Mouse (Mus musculus): ENCODE measurements at regions not wholly inside any gene's neighbourhood (a gene's known extent, or its start where the extent isn't known, plus 50 kb on each side); places are given as distances from the start of the nearest gene placed in this dataset.

DNA sequence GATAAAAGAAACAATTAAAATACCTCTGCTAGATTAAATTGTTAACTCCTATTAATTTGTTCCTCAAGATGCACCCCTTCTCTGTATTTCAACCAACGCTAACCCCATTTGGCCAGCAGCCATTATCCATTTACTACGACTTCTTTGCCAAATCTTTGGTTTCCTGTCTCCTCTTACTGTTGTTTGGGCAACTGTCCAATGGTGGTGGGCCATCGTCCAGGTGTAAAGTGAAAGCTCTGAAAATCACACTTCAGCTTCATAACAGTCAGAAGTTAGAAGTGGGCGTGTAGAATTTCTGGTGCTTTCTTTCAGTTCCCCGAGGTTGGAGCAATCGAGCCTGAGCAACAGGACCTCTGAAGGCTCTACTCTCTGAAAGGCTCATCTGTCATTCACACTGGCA, 66.8 kb upstream of the Zbtb20 start:
- peak; percentile 48 for DNase-seq (ENCODE audit: low read depth)
- no peak for TF ChIP-seq POLR2A (IDR thresholded peaks at IDR 0.05; ENCODE audit: borderline replicate concordance, extremely low read depth, insufficient read depth, insufficient read length, poor library complexity, severe bottlenecking)
- TF ChIP-seq CTCF (IDR thresholded peaks at IDR 0.05; ENCODE audit: borderline replicate concordance, extremely low read depth, insufficient read depth, insufficient read length) = no peak

DNA sequence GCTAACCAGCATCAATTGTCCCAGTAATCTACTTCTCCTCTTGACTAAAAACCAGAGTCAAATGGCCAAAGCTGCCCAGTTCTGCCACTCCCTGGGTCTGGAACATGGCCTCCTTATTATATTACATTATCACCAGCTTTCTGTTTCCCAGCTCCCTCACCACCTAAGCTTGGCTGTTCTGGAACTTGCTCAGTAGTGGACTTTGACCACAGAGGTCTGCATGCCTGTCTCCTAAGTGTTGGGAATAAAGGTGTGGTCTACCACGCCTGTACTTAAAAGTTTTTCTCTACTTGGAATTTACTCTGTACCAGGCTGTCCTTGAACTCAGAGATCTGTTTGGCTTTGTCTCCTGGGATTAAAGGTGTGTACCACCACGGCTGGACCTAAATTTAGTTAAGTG, 68.1 kb upstream of the Zbtb20 start:
- DNase-seq (ENCODE audit: low read depth) = no peak

DNA sequence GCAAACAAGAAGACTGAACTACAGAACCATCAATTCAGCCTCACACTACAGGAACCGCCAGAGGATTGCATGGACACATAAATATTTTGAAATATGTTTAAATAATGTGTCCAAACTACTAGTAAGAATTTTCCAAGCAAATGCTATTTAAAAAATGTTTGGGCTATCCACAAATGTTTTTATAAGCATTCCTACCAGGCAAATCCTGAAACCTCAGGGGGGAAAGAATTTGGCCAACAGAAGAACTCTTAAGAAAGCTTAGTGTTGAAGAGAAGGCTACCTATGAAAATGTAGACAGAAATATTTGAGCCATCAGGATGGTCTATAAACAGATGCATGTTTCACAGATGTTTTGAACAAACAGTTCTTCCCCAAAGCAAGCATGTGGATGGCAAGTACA, 72.1 kb upstream of the Zbtb20 start:
- no peak for DNase-seq (ENCODE audit: low read depth)
- TF ChIP-seq CTCF (IDR thresholded peaks at IDR 0.05; ENCODE audit: borderline replicate concordance, extremely low read depth, insufficient read depth, insufficient read length) = no peak

More for the DNA sequence above, 68.1 kb upstream of the Zbtb20 start:
- TF ChIP-seq CTCF (IDR thresholded peaks at IDR 0.05; ENCODE audit: borderline replicate concordance, extremely low read depth, insufficient read depth, insufficient read length) (no peak), POLR2A (IDR thresholded peaks at IDR 0.05; ENCODE audit: borderline replicate concordance, extremely low read depth, insufficient read depth, insufficient read length, poor library complexity, severe bottlenecking) (no peak)

DNA sequence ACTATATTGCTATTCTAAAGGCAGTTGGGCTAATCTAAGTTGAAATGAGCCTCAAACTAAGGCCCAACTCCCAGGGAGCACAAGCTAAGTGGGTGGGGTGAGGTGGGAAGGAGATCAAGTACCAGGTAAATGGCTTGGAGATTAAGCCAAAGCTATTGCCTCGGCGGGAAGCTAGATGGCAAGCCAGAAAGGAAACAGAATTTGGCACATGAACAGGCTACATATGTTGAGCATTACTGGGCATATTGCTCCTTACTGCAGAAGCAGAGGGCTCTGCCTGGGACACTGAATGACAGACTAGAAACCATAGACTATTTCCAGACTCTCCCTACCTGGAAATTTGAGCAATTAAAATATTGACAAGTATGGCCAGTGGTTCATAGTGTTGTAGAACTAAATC, 83.1 kb upstream of the Zbtb20 start:
- peak; percentile 55 for DNase-seq (ENCODE audit: low read depth)

DNA sequence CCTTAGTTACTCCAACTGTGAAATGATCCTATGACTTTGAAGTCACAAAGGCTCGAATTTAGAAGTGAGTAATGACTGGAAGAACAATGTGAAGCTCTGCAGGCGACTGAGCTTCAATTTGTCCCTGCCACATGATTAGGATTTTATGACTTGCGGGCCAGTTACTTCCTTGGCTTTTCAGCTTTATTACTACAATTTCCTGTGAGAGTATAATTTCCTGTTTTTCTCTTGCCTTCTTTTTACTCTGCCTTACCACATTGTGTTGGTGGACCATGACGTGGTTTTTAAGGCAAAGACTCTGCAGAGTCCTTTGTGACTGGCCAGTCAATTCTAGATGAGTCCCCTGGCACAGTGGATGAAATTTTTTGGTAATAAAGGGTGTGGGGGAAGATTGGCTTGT, 91.0 kb upstream of the Zbtb20 start:
- no peak for DNase-seq (ENCODE audit: low read depth)
- no peak for TF ChIP-seq POLR2A (IDR thresholded peaks at IDR 0.05; ENCODE audit: borderline replicate concordance, extremely low read depth, insufficient read depth, insufficient read length, poor library complexity, severe bottlenecking)
- no peak for TF ChIP-seq CTCF (IDR thresholded peaks at IDR 0.05; ENCODE audit: borderline replicate concordance, extremely low read depth, insufficient read depth, insufficient read length)

More for the DNA sequence above, 83.1 kb upstream of the Zbtb20 start:
- no peak for TF ChIP-seq CTCF (IDR thresholded peaks at IDR 0.05; ENCODE audit: borderline replicate concordance, extremely low read depth, insufficient read depth, insufficient read length)
- no peak for TF ChIP-seq POLR2A (IDR thresholded peaks at IDR 0.05; ENCODE audit: borderline replicate concordance, extremely low read depth, insufficient read depth, insufficient read length, poor library complexity, severe bottlenecking)

DNA sequence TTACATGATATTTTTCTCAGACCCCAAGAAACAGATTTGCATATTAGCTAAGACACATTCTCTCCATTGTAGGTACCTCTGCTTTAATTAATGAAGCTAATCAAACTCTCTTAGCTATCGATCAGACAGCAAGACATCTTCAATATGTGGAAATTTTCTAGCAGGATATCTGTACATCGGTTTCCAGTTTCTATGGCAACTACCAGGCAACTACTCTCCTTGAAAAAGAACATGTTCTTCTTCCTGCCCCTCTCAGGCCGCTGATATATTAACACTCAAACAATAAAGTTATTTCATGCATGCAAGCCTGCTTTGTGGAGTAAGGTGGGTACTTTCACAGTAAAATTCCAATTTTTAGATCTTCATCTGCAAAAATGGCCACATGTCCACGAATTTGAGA, 91.7 kb upstream of the Zbtb20 start:
- peak; percentile 56 for DNase-seq (ENCODE audit: low read depth)
- TF ChIP-seq CTCF (IDR thresholded peaks at IDR 0.05; ENCODE audit: borderline replicate concordance, extremely low read depth, insufficient read depth, insufficient read length) (no peak), POLR2A (IDR thresholded peaks at IDR 0.05; ENCODE audit: borderline replicate concordance, extremely low read depth, insufficient read depth, insufficient read length, poor library complexity, severe bottlenecking) (no peak)

DNA sequence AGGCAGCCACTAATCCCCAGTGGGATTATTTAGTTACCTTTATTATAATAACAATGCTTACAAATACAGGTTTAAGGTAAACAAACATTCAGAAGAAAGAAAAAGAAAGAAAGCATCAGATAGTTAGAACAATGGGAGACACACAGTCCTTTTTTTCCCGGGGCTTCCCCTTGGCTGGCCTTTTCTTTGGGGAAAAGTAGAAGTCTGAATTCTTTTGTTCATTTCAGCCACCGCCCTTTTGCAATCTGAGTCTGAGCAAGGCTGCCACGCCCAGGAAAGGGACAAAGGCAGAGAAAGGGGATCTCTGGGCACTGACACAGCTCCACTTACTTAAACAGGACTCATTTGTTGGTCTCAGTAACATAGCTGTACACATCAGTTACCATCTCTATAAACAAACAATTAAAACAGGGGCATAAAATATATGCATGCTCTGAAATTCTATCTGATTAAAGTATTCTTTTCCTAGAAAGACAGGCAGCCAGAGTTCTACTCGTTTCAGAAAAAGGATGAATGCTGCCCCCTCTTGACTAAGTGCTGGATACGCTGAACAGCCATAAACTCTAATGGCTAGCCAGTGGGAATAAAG, 93.5 kb upstream of the Zbtb20 start:
- no peak for TF ChIP-seq POLR2A (IDR thresholded peaks at IDR 0.05; ENCODE audit: borderline replicate concordance, extremely low read depth, insufficient read depth, insufficient read length, poor library complexity, severe bottlenecking)
- TF ChIP-seq CTCF (IDR thresholded peaks at IDR 0.05; ENCODE audit: borderline replicate concordance, extremely low read depth, insufficient read depth, insufficient read length) = peak; percentile 61; the same call in 1 of the 2 replicates
- DNase-seq (ENCODE audit: low read depth) = peak; percentile 92

DNA sequence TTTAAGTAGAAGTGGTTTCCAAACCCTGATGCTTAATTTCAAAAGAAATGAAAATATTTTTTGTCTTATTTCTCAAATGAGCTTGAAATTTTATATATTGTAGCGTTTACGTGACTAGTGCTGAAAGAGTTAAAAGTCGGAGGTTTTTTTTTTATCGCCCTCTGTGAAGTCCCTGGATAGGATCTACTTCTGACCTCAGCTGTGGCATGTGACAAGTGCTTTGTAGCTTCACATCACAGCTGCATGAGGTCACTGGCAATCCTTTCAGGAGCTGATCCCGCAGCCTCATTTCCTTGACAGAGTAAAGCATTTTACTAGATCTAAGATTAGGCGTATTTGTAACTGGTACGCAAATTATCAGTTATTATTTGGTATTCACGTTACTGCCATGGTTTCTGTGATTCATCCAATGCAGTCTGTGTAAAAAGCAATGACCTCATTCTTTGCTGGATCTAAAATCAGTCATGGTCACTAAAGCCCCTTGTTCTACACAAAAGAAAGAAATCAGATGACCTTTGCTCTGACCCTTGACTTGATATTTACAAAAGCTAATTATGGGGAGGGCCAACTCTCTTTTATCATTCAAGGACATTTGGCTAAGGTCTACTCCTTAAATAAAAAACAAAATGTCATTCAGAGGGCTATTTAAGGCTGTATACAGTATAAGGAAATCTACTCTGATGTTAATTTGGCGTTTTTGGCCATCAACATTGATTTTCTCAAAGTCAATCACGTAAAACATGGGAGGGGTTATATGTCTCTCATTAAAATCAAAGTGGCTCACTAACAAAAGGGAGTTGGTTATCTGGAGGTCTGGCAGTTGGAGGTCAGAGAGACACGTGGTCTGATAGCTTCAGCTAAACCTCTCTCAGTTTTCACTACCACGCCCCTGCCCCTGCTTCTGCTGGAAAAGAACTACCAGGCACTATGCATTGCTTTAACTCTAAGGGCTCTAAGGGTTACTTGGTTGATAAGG, 94.3 kb upstream of the Zbtb20 start:
- DNase-seq (ENCODE audit: low read depth) = peak; percentile 86
- no peak for TF ChIP-seq POLR2A (IDR thresholded peaks at IDR 0.05; ENCODE audit: borderline replicate concordance, extremely low read depth, insufficient read depth, insufficient read length, poor library complexity, severe bottlenecking)
- no peak for TF ChIP-seq CTCF (IDR thresholded peaks at IDR 0.05; ENCODE audit: borderline replicate concordance, extremely low read depth, insufficient read depth, insufficient read length)

DNA sequence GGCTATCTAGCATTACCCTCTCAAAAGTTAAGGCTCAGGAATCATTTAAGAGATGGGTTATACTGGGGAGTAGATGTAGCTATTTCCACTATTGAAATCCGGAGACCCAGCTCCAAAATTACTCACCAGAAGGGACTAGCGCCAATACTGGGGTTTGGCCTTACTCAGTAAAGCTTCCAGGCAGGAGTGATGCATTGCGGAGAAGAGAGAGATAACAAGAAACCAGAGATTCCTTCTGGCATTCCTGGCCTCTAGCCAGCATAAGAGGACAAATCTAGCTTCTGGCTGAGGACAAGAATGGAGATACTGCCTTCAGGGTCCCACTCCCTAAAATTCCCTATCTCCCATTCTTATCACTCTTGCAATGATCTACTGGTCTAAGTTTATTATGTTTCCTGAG, 95.7 kb upstream of the Zbtb20 start:
- no peak for DNase-seq (ENCODE audit: low read depth)
- TF ChIP-seq POLR2A (IDR thresholded peaks at IDR 0.05; ENCODE audit: borderline replicate concordance, extremely low read depth, insufficient read depth, insufficient read length, poor library complexity, severe bottlenecking) (no peak), CTCF (IDR thresholded peaks at IDR 0.05; ENCODE audit: borderline replicate concordance, extremely low read depth, insufficient read depth, insufficient read length) (no peak)

DNA sequence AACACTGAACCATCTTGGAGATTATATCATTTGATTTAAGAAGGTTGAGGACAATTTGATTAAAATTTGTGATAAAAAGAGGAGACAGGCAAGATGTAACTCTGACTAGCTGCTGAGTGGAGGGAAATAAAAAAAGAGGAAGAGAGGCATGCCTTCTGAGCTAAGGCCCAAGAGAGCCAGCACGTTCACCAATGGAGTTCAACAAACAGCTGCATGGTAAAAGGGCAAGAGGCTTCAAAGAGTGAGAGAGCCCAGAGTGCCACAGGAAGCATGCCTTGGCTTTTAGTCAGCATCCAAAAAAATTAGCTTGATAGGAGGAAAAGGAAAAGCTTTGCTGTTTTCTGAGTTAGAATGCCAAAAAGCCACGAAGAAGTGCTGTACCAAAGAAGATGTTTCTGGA, 103.0 kb upstream of the Zbtb20 start:
- DNase-seq (ENCODE audit: low read depth) = no peak
- TF ChIP-seq CTCF (IDR thresholded peaks at IDR 0.05; ENCODE audit: borderline replicate concordance, extremely low read depth, insufficient read depth, insufficient read length) = no peak
- no peak for TF ChIP-seq POLR2A (IDR thresholded peaks at IDR 0.05; ENCODE audit: borderline replicate concordance, extremely low read depth, insufficient read depth, insufficient read length, poor library complexity, severe bottlenecking)

DNA sequence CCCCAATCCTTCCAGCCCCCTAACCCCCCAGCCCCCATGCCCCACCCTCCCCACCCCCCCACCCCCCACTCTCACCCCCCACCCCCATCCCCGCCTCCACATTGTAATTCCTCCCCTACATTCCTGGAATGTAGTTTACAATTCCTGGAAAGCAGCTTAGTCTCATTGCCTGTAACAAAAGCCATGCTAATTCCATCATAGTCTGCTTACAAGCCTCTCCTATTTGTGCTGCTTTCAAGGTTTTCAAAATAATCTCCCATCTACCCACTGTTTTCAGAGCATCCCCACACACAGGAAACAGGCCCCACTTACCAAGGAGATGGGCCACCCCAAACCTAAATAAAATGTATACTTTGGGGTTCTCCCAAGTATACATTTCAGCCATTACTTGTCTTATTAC, 105.5 kb upstream of the Zbtb20 start:
- DNase-seq (ENCODE audit: low read depth) = no peak
- TF ChIP-seq POLR2A (IDR thresholded peaks at IDR 0.05; ENCODE audit: borderline replicate concordance, extremely low read depth, insufficient read depth, insufficient read length, poor library complexity, severe bottlenecking) (no peak), CTCF (IDR thresholded peaks at IDR 0.05; ENCODE audit: borderline replicate concordance, extremely low read depth, insufficient read depth, insufficient read length) (no peak)

DNA sequence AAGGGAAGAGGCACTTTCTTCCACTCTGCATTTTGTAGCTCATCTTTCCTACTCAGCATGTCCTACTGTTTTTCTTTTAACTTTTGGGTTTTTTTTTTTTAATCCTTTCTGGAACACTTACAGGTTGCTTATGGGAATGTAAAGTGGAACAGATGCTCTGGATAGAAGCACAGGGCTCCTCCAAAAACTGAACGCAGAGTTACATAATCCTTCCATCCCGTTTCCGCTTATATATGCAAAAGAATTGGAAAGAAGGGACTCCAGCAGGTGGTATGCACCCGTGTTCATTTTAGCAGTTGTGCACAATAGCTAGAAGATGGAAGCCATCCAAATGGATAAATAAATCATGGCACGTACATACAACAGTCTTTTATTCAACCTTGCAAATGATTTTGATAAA, 127.0 kb upstream of the Zbtb20 start:
- TF ChIP-seq CTCF (IDR thresholded peaks at IDR 0.05; ENCODE audit: borderline replicate concordance, extremely low read depth, insufficient read depth, insufficient read length) (no peak), POLR2A (IDR thresholded peaks at IDR 0.05; ENCODE audit: borderline replicate concordance, extremely low read depth, insufficient read depth, insufficient read length, poor library complexity, severe bottlenecking) (no peak)
- DNase-seq (ENCODE audit: low read depth) = no peak
